Mouse (Mus musculus) urinary bladder, adult 2 months (tissue): Measurements from ENCODE around the gene Rbpj. TPM values are rescaled to one million over a fixed set of nuclear protein-coding genes. Genes with fewer than 3 reads are reported as not detected.

ENCODE experiments used
- DNase-seq: peaks from one replicate; pipeline ENCODE4 v3.0.0; 2022; ENCODE audit warnings: low spot score
- polyA plus RNA-seq: library from polyadenylated mRNA; depleted of rRNA; stranded (reverse); fragments of >200 nt; gene quantifications from 2 replicates; pipeline ENCODE4 v1.2.3, GENCODE M21; 2012

Rbpj gene
- polyA plus RNA-seq, 1 experiment: 37.4 TPM

GRCm38 (mm10) chr5:53591683-53592050, 125.7 kb downstream of the Rbpj start:
- no peak for DNase-seq

- no peak for DNase-seq
Measured at GRCm38 (mm10) chr5:53593080-53593688, 127.2 kb downstream of the Rbpj start.

- no peak for DNase-seq
Measured at GRCm38 (mm10) chr5:53594274-53594673, 128.3 kb downstream of the Rbpj start.

GRCm38 (mm10) chr5:53598510-53598909, 132.6 kb downstream of the Rbpj start:
- DNase-seq: no peak

- no peak for DNase-seq
Measured at GRCm38 (mm10) chr5:53599116-53599515, 133.2 kb downstream of the Rbpj start.

GRCm38 (mm10) chr5:53602194-53602593, 136.2 kb downstream of the Rbpj start:
- DNase-seq: no peak

GRCm38 (mm10) chr5:53605450-53605849, 139.5 kb downstream of the Rbpj start:
- no peak for DNase-seq

- no peak for DNase-seq
Measured at GRCm38 (mm10) chr5:53607230-53607996, 141.5 kb downstream of the Rbpj start.

GRCm38 (mm10) chr5:53618844-53619243, 152.9 kb downstream of the Rbpj start:
- no peak for DNase-seq

- DNase-seq: no peak
Measured at GRCm38 (mm10) chr5:53632026-53632425, 166.1 kb downstream of the Rbpj start.

- DNase-seq: no peak
Measured at GRCm38 (mm10) chr5:53636795-53637194, 170.8 kb downstream of the Rbpj start.

GRCm38 (mm10) chr5:53637206-53637605, 171.3 kb downstream of the Rbpj start:
- no peak for DNase-seq

GRCm38 (mm10) chr5:53638647-53639046, 172.7 kb downstream of the Rbpj start:
- DNase-seq: no peak

GRCm38 (mm10) chr5:53646669-53647068, 180.7 kb downstream of the Rbpj start:
- DNase-seq: no peak

GRCm38 (mm10) chr5:53647358-53647757, 181.4 kb downstream of the Rbpj start:
- DNase-seq: no peak

GRCm38 (mm10) chr5:53656596-53656995, 190.6 kb downstream of the Rbpj start:
- DNase-seq: no peak

GRCm38 (mm10) chr5:53657925-53658324, 192.0 kb downstream of the Rbpj start:
- no peak for DNase-seq

GRCm38 (mm10) chr5:53661508-53661907, 195.6 kb downstream of the Rbpj start:
- no peak for DNase-seq

- no peak for DNase-seq
Measured at GRCm38 (mm10) chr5:53662413-53662812, 196.5 kb downstream of the Rbpj start.

- DNase-seq: no peak
Measured at GRCm38 (mm10) chr5:53663665-53664064, 197.7 kb downstream of the Rbpj start.

- no peak for DNase-seq
Measured at GRCm38 (mm10) chr5:53668021-53668420, 202.1 kb downstream of the Rbpj start.

- no peak for DNase-seq
Measured at GRCm38 (mm10) chr5:53670321-53670938, 204.5 kb downstream of the Rbpj start.

GRCm38 (mm10) chr5:53671507-53671906, 205.6 kb downstream of the Rbpj start:
- DNase-seq: no peak
